Mouse (Mus musculus) urinary bladder, adult 18-20 months (tissue): ENCODE measurements around the gene Btbd3.

Source experiments
- DNase-seq, 2 experiments: peaks; one replicate each; pipeline ENCODE4 v3.0.0; 2022; ENCODE audit warnings: low spot score in 2 of 2, mixed read lengths in 2 of 2

The Btbd3 gene

DNA sequence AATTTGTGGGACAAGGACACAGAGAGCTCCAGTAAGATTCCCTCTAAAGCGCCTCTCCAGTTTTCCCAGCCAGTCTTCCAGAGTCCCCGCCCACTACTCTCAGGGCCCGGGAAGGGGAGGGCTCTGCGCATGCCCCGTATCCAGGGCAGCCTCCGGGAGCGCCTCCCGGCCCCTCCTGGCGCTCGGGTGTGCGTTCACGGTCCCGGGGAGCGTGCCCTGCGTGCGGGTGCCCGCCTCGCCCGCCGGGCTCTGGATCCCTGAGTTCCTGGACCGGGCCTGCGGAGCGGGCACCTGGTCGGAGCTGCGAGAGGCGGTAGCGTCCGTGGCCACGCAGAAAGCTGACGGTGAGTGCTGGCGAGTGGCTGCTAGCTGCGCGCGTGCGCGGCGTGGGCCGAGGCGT is at the start of gene Btbd3:
Gene Btbd3, plus strand, starts transcription at position 155 of the 400 bp plus-strand sequence.
- DNase-seq = peak; percentile 90 to 93

DNA sequence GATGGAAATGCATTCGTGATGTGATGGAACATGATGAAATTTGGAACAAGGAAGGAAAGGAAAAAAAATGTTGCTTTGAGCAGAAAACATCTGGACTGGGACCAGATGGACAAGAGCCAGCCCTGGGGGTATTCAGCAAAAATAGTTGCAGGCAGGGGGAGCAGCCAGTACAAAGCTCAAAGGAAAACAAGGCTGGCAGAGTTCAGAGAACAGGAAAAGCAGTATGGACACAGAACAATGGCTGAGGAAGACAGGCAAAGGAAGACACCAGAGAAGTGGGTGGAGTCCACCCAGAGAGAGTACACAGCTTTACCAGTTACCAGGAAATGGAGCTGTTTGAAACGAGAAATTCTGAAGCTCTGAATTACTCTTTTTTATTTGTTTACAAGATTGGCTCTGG is 40.8 kb upstream of the Btbd3 start:
- no peak for DNase-seq

DNA sequence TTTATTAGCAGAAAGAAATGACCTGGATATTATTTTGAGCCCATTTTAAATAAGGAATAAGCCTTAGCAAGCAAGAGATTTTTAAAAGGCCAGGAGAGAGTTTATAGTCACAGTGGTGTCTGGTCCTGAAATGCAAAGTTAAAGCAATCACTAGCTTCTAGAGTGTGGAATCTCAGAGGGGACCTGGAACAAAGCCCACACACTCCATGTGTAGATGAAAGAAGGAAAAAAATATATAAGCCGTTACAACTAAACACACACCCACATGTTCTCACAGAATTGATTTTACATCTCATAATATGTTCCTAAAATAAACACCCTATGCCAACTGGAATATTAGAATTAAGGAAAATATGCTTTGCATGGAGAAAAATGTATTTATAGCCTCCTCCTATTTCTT is 36.1 kb upstream of the Btbd3 start:
- DNase-seq = no peak

DNA sequence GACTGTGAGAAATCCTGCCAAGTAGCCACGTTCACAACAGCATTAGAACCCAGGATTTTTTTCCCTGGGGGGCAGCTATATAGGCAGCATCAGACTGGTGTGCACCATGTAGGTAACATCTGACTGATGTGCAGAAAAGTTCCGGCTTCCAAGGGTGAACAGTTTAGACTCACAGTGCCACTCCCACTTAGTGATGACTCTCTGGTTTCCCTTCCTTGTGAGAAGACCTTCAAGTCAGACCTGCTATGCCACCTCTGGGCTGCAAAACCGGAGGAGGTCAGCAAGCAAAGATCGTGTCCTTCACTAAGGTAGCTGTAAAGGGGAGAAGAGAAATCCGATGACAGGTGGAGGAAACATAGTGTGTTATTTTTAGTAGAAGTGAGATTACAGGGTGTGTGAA is 24.1 kb upstream of the Btbd3 start:
- DNase-seq = peak in 1 of 2 experiments; percentile 50

DNA sequence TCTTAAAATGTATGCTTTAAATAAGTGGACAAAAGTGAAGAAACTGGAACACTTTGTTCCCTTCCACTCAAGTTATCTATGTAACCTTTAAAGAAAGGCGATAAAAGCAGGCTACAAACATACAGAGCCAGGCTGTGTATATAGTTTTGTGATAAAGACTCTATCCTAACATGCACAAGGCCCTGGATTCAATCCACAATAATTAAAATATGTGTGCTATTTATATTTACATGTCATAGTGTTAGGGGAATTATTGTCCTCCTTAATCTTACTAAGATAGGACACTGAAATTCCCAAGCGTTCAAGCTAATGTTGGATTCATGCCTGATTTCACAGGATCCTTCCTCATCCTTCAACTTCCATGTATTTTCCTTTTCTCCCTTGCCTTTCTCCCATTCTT is 20.2 kb upstream of the Btbd3 start:
- no peak for DNase-seq

DNA sequence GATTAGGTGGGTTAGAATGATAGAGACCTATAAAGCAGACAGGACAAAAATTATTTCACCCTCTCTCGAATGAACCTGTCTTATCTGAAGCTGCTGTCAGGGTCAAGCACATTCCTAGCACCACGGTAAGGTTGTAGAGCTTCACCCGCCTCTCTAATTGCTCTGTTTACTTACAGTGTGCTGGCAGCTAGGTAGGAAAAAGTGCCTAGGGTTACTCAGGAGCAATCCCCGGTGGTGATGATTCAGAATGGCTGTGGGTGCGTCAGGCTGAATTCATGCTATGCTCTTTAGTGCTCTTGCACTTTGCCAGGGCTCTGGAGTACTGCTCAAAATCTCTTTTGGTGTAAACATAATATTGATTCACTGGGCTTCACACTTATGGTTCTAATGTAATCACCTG is 13.9 kb upstream of the Btbd3 start:
- no peak for DNase-seq

DNA sequence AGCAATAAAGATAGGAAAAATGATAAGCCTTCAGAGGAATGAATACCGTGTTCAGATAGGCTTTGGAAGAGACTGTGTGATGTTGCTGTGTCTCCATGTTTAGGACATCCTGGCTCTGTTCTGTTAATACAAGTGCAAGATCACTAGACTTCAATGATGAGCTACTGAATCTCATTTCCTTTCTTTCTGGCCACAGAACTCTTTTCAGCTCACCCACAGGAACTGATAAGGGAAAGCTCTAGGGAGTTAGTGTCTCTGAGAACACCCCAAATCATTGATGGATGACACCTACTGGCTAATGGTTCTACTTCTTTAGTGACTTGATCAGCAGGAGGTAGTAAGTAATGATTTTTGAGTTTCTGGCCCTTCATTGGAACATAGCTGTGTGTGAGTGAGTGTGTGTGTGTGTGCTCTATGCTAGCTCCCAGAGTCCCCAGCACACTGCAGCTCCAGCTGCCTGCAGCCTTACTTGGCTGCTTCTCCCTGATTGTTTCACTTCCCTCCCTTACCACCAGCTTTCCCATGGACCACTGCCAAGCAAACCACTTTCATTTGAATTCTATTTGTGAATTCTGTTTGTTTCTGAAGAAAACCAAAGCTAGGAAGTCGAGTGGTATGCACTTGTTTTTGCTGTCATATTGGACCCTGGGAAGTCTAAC is 10.6 kb upstream of the Btbd3 start:
- DNase-seq = no peak

DNA sequence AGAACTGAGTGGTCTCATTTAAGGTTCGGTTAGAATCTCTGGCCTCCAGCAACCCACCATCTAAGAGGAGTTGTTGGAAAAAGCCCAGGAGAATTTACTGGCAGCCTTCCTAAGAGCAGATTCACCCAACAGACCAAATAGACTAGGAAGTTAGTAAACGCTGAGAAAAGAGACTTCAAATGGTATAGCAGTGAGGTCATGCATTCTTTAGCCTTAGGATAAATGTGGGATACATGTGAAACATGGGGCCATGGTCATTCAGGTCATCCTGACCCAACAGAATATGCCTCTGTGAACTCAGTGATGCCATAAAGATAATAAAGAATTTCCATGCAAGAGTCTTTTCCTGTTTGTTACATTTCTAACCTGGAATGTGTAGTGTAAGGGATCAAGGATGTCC is 8.4 kb upstream of the Btbd3 start:
- DNase-seq = no peak

DNA sequence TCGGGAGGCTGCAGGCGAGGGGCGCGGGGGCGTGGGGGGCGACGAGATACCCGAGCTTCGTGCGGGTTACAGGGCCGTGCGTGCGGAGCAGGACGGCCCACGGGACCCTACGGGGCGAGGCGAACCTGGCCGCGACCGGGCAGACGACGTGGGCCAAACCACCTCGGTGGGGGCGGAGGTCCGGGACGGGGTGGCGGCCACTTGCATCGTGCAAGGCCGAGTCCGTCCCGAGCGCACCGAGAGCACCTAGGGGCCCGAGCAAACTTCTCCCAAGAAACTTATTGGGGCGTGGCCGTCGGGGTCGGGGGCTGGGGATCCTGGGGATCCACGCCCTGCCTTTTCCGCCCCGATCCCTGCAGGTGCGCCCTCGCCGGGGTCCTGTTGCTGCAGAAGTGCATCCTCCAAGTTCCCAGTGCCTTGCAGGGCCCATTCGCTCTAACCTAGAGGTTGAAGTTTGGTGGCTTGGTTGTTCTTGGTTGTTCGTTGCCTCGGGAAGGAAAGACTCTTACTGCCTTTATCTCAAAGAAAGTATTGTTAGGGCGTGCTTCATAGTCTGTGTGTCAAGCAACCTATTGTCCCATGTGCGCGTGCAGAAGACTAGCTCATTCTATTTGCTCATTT is 596 bp downstream of the Btbd3 start:
- DNase-seq = peak in 1 of 2 experiments; percentile 60

DNA sequence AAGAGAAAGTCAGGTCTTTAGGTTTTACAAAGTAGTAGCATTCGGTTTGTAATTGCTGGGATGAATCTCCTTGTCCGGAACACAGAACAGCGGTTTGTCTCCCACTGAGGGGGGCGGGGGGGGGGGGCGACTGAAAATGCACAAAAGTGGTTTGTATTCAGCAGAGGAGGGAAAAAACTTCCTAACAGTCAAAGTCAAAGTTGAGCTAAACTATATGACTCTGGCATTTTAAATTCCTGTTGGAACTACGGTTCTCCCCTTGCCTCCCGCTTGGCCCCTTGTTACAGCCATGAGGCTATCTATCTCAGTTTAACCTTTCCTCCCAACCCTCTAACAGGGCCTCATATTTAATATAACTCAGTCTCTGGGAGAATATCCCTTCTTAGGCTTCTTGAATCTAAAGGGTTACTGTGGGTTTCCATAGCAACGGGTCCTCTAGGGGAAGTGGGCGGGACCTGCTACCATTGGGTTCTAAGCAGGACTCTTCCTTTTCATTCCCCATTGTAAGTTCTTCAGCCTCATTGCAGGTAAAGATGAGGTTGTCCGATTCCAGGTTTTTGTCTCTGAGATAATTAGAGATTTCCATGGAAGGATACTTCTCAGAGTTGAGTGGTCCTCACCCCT is 1.4 kb downstream of the Btbd3 start:
- no peak for DNase-seq

DNA sequence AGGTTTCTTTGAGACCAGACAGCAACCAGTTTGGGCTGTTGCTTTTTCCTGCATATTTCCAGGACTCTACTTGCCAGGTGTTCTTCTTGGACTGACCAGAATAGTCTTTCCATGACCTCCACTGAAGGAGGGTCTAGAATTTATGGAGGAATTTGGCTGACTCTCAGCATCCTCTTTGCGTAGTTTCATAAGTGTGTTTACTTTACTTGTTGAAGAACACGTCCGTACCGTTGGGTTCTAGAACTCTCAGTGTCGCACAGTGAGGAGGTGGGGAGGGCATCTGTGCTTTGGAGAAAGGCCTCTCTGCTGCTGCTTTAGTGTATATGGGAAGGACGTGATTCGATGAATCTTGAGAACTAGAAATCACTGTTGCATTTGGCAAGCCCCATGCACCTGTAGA is 4.8 kb downstream of the Btbd3 start:
- no peak for DNase-seq

DNA sequence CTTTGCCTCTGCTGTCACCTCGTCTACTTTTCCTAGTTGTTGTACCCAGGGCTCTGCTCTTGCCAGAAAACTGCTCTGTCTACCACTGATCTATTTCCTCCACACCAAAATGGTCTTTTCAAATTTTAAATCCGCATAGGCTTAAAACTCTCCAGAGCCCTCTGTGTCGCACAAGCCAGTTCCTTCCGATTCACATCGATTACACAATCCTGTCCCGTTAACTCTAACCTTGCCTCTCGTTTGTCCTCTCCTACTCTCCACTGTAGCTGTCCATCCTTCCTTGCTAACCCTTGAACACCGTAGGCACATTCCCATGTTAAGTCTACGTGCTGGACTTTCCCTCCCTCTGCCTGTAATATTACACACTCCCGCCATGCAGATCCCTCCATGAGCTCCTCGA is 6.5 kb downstream of the Btbd3 start:
- DNase-seq = no peak

DNA sequence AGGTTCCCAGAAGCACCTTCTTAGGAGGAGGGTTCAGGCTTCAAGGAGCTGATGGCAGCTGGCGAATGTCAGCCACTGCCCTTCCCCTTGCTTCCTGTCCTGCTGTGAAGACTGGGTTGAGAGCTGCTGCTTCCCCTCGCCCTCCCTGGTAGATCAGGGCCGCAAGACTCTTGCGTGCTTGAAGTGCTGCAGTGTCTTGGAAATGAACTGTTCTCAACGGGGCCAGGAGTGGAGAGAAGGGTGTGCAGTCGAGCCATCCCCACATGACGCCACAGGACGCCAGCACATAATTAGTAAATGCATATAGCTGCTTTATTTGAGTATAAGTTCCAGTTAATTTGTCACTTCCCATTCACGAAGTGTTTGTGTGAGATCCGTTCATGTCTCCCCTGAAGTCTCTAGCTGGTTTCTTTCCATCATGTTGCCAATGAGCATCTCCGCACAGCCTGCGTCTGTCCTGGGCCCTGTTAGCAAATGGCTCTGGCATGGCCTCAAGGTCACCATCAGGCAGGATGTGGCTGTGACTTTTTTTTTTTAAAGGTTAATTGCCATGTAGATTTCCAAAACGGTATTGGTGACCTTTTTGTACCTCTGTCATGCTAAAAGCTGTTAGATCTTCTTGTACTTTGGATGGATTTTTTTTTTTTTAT is 9.1 kb downstream of the Btbd3 start:
- no peak for DNase-seq

DNA sequence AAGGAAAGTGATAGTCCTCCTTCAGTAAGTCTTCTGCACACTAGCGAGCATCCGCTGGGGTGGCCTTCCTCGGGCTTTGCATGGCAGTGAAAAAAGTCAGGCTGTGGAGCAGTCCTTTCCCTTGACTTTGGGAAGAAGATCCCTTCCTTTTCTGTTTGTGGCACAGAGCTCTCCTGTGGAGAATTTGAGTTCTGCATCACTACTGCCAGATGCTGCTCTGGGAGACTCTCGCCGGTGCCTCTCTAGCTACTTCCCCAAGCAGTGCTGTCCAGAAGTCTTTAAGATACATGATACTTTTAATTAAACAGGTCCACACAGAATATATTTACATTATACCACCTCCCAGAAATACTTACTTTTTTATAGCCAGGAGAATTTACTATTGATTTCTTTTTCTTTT is 10.3 kb downstream of the Btbd3 start:
- no peak for DNase-seq

DNA sequence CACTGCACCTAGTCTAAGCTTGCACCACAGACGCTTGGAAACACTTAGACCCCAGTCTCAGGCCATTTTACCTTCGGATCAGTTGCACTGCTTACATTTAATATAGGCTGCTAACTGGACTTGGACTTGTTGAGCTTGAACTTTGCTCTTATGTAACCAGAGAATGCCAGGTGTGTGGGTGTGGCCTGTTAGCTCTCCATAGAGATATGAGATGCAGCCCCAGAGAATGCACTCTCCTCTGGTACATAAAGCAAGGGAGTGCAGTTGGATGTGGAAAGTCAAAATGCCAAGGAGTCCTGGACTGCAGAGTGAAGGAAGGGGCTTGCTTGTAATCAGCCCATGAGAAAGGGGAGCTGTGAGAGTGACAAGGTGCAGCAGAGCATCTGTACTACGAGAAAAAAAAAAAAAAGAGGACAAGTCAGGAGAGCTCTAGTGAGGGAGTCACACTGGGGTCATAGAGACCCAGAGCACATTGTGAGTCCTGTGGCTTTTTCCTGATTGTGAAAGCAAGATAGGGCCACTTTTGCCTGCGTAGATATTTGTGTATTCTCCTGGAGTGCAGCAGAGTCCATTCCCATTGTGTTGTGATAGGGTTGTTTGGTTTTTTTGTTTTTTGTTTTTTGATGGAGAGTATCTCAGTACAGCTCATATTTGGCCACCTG is 11.6 kb downstream of the Btbd3 start:
- no peak for DNase-seq

DNA sequence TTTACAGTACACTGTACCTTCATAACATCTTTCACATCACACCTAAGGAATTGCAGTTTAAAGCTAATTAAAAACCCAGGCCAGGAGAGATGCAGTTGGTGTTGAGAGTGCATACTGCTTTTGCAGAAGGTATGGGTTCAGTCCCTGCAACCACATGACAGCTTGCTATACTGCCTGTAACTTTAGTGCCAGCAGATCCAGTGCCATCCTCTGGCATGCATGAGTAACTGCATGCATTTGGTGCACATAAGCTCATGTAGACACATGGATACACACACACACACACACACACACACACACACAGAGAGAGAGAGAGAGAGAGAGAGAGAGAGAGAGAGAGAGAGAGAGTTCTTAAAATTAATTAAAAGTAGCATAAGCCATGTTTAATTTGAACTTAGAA is 13.0 kb downstream of the Btbd3 start:
- DNase-seq = no peak

DNA sequence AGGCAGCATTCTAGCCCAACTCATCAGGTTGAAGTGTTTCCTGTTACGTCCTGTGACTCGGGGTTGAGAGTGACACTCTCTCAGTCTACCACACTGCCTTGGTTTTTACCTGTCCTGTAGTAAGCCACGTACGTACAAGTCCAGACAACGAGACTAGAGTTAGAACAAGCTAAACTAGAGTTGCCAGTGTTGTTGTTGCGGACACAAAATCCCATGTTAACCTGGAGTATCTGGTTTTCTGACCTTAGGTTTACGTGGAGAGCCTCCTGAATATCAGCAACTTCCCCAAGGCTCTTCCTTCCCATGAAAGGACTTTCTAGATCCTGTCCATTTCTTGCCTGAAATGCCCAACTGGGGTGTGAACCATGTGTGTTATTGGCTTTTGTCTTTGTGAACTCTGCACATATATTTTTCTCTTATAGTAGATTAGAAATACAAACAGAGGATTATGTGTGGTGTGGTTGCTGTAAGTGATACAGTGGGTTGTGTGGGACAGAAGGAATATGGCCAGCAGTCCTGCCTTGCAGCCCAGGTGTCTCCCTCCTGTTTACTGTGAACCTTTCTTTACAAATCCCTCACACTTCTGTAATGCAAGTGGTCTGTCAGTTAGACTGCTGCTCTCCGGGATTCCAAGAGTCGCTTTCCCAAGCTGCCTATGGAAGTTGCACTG is 17.2 kb downstream of the Btbd3 start:
- DNase-seq = no peak

DNA sequence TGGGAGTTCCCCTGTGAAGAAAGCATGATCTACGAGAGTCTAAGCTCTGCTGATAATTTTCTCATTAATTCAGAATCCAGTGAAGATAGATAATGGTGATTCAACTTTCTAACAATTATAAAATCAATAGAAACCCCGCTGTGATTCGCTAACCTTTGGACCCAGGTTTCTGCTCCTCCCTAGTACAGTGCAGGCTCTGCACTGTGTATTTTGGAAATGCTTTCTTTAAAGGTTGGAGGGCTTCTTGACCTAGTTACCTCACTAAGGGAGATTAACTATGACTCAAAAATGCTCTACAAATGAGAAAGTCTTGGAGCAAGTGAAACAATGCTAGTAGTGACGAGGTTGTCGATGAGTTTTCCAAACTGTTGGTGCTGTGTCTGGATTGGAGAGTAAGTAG is 17.7 kb downstream of the Btbd3 start:
- DNase-seq = no peak

DNA sequence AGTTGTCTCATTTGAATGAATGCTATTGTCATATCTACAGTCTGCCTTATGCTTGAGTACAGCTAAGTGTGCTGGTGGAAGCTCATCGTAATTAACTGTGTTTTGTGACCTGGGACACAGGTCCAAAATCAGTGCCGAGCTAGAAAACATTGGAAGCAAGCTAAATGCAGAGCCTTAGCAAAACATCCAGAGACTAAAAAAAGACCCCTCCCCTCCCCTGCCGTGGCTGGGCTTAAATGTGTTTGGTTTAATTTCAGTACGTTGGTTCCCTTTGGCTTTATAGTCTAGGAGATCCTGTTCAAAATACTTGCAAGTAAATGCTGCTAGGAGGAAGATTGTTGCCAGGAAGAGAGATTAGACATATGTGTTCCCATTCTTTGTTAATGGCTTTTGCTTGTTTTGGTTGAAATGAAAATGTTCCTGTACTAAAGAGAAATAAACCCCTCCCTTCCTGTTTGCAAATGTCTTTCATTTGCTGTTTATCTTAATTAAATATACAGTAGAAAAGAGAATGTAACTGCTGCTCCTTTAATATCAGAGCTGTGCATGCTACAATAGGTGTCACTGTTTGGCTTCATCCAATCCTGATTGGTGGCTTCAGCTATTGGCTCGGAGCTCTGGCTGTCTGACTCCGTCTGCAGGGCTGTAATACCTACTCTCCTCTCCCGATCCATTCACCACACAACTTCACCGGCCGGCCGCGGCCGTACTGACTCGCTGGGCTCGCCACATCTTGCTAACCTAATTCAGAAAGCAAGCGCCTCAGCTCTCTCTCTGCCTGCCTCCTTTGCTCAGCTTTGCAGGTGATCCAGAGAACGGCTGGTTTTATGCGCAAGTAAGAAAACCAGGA is 21.7 kb downstream of the Btbd3 start:
- peak; percentile 60 to 66 for DNase-seq

DNA sequence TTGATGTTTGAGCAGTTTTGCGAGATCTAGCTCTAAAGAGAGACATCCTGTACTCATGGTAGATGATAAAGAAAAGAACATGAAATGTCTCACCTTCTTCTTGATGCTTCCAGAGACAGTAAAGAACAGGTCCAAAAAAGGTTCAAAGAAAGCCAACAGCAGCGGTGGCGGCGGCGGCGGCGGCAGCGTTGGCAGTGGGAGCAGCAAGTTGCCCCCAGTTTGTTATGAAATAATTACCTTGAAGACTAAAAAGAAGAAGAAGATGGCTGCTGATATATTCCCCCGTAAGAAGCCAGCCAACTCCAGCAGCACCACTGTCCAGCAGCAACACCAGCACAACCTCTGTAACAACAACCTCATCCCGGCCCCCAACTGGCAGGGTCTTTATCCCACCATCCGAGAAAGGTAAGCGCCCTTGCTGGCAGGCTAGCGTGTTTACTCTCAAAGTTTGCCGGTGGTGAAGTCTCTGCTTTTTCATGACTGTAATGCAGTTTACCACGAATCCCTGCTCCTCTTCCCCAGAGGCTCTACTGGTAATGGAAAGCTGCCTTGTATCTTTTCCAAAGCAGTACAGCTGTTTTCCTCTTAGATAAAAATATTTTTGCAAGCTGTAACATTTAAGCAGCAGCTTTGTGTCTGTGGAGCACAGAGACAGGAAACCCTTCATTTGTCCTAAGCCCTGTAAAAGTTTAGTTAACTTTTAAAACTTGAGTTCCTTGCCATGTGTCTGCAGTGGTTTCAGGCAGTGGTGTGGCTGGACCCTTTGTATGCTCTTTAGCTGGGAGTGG is 22.7 kb downstream of the Btbd3 start:
- no peak for DNase-seq
